ENCODE assay signal across 10 mouse cellular contexts in the genomic region with DNA sequence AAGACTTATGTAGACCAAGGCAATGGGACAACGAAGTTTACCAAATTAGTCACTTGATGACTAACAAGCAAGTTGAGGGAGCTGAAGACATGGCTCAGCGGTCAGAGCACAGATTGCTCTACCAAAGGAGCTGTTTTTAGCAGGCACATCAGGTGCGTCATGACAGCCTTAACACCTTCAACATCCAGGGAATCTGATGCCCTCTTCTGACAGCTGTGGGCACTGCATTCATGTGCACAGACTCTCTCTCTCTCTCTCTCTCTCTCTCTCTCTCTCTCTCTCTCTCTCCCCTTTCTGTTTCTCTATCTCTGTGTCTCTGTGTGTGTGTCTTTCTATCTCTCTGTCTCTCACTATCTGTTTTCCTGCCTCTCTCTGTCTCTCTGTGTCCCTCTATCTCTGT. TPM values are rescaled to one million over a fixed set of nuclear protein-coding genes. Genes with fewer than 3 reads are reported as not detected.
DNase-seq lines count a peak whose midpoint lies in the region; ATAC-seq and TF ChIP-seq lines count a peak whose summit lies in the region.
"Had no signal": no experiment of that assay in that cellular context is flagged by ENCODE, and none has a peak within 500 bp of the region (broad histone marks: within the 10 kb centered on the region; RNA-seq: fewer than 3 reads in every experiment).

No protein-coding gene starts in this region.

- no peak overlapping the region for H3K27ac ChIP-seq in stomach, postnatal 0 days (replicated peaks)
- no peak overlapping the region for H3K27ac ChIP-seq in hindbrain, embryonic 10.5 days
- H3K27ac ChIP-seq: embryonic facial prominence, embryonic 12.5 days; midbrain, embryonic 12.5 days had no signal

- H3K9ac ChIP-seq in stomach, postnatal 0 days (ENCODE audit: low read length): no peak overlapping the region
- H3K9ac ChIP-seq: embryonic facial prominence, embryonic 12.5 days; midbrain, embryonic 12.5 days had no signal

- TF ChIP-seq EP300 in stomach, postnatal 0 days (optimal IDR thresholded peaks at IDR 0.05): no peak

- peak; percentile 7 for DNase-seq in left cerebral cortex, postnatal 4 days
- DNase-seq in left cerebral cortex, postnatal 36 days (ENCODE audit: low spot score in 2 of 2): no peak
- DNase-seq in adrenal gland, adult 2 months: peak; percentile 68
- peak; percentile 51 for DNase-seq in kidney, postnatal 10 days
- peak; percentile 31 for DNase-seq in stomach, postnatal 0 days (ENCODE audit: low spot score)
- DNase-seq in hindbrain, embryonic 10.5 days (ENCODE audit: low spot score): no peak
- no peak for DNase-seq in frontal cortex, postnatal 14 days (ENCODE audit: low spot score in 2 of 2)

- no peaks in the 10 kb centered on the region for H3K27me3 ChIP-seq in stomach, postnatal 0 days (ENCODE audit: control insufficient read depth, insufficient read depth, low read length)
- no peaks in the 10 kb centered on the region for H3K27me3 ChIP-seq in hindbrain, embryonic 10.5 days (ENCODE audit: insufficient read depth, poor library complexity, severe bottlenecking)
- H3K27me3 ChIP-seq: embryonic facial prominence, embryonic 12.5 days had no signal

- H3K4me3 ChIP-seq in stomach, postnatal 0 days (ENCODE audit: low read depth, low read length): no peak overlapping the region
- no peak overlapping the region for H3K4me3 ChIP-seq in hindbrain, embryonic 10.5 days
- H3K4me3 ChIP-seq: embryonic facial prominence, embryonic 12.5 days; midbrain, embryonic 12.5 days had no signal

- intact Hi-C loops in left cerebral cortex, postnatal 4 days (cut with DNase I): no loop called here
- intact Hi-C loops in left cerebral cortex, postnatal 36 days (cut with DNase I): no loop called here

- no peaks in the 10 kb centered on the region for H3K9me3 ChIP-seq in stomach, postnatal 0 days (ENCODE audit: control insufficient read depth, low read length)
- no peaks in the 10 kb centered on the region for H3K9me3 ChIP-seq in hindbrain, embryonic 10.5 days
- H3K9me3 ChIP-seq: embryonic facial prominence, embryonic 12.5 days; midbrain, embryonic 12.5 days had no signal

- H3K4me1 ChIP-seq in stomach, postnatal 0 days (replicated peaks; ENCODE audit: control insufficient read depth, insufficient read depth): no peaks in the 10 kb centered on the region
- peaks cover 14% of the 10 kb centered on the region for H3K4me1 ChIP-seq in hindbrain, embryonic 10.5 days (replicated peaks)

- 62% methylated on average over 3 of the region's 3 CpGs for WGBS in stomach, postnatal 0 days
- WGBS in hindbrain, embryonic 10.5 days: 75% methylated on average over 3 of the region's 3 CpGs

- ATAC-seq in stomach, postnatal 0 days (ENCODE audit: low FRiP score, low TSS enrichment): no peak

- no peaks in the 10 kb centered on the region for H3K36me3 ChIP-seq in stomach, postnatal 0 days (ENCODE audit: control insufficient read depth, insufficient read depth, low read length)
- H3K36me3 ChIP-seq in hindbrain, embryonic 10.5 days: no peaks in the 10 kb centered on the region
- H3K36me3 ChIP-seq: embryonic facial prominence, embryonic 12.5 days; midbrain, embryonic 12.5 days had no signal

- TF ChIP-seq CTCF in stomach, postnatal 0 days (IDR thresholded peaks at IDR 0.05; ENCODE audit: low read depth): peak; percentile 64

- no peak overlapping the region for H3K4me2 ChIP-seq in stomach, postnatal 0 days (replicated peaks; ENCODE audit: low read depth)
- H3K4me2 ChIP-seq: embryonic facial prominence, embryonic 12.5 days; midbrain, embryonic 12.5 days had no signal

RNA-seq across cellular contexts. Expression of a gene that starts 16.7 kb away (rescaled TPM):
- total RNA-seq in left cerebral cortex, postnatal 4 days (2021): not detected
- total RNA-seq in left cerebral cortex, postnatal 36 days (2021): not detected
- not detected for total RNA-seq in adrenal gland, adult 2 months (2021)
- polyA plus RNA-seq in adrenal gland, adult 2 months (2012; rRNA removed): not detected in 2 replicates
- polyA plus RNA-seq in stomach, postnatal 0 days (2015; fragmentation: Nextera tagmentation; extraction: Ambion mirVana): not detected in 2 replicates
- not detected in 2 replicates for polyA plus RNA-seq in hindbrain, embryonic 10.5 days (2016; fragmentation: Nextera tagmentation; extraction: Ambion mirVana)
- polyA plus RNA-seq: embryonic facial prominence, embryonic 12.5 days; intestine, embryonic 14.5 days; midbrain, embryonic 12.5 days had no signal

RNA-seq across cellular contexts. Expression of a gene that starts 17.0 kb away (rescaled TPM):
- not detected for total RNA-seq in left cerebral cortex, postnatal 4 days (2021)
- not detected for total RNA-seq in left cerebral cortex, postnatal 36 days (2021)
- total RNA-seq in adrenal gland, adult 2 months (2021): not detected
- not detected in 2 replicates for polyA plus RNA-seq in adrenal gland, adult 2 months (2012; rRNA removed)
- polyA plus RNA-seq in stomach, postnatal 0 days (2015; fragmentation: Nextera tagmentation; extraction: Ambion mirVana): not detected in 2 replicates
- polyA plus RNA-seq in hindbrain, embryonic 10.5 days (2016; fragmentation: Nextera tagmentation; extraction: Ambion mirVana): not detected in 2 replicates
- polyA plus RNA-seq: embryonic facial prominence, embryonic 12.5 days; intestine, embryonic 14.5 days; midbrain, embryonic 12.5 days had no signal

RNA-seq across cellular contexts. Expression of a gene that starts 36.1 kb away (rescaled TPM):
- not detected for total RNA-seq in left cerebral cortex, postnatal 4 days (2021)
- total RNA-seq in left cerebral cortex, postnatal 36 days (2021): not detected
- under 1 TPM; 0.14 to 0.43 TPM for total RNA-seq in adrenal gland, adult 2 months (2021)
- polyA plus RNA-seq in adrenal gland, adult 2 months (2012; rRNA removed): 0.08 and 0.15 TPM in 2 replicates
- polyA plus RNA-seq in stomach, postnatal 0 days (2015; fragmentation: Nextera tagmentation; extraction: Ambion mirVana): 0.07 and 0.21 TPM in 2 replicates
- not detected in 2 replicates for polyA plus RNA-seq in hindbrain, embryonic 10.5 days (2016; fragmentation: Nextera tagmentation; extraction: Ambion mirVana)
- polyA plus RNA-seq: embryonic facial prominence, embryonic 12.5 days; midbrain, embryonic 12.5 days had no signal

RNA-seq across cellular contexts. Expression of a gene that starts 40.1 kb away (rescaled TPM):
- under 1 TPM; 0.26 to 0.58 TPM for total RNA-seq in left cerebral cortex, postnatal 4 days (2021)
- 1 to 10 TPM in 1 of 2 experiments, not detected in 1; 1.0 TPM for total RNA-seq in left cerebral cortex, postnatal 36 days (2021)
- 1 to 10 TPM; 1.8 to 4.6 TPM for total RNA-seq in adrenal gland, adult 2 months (2021)
- polyA plus RNA-seq in adrenal gland, adult 2 months (2012; rRNA removed): 0.66 and 0.73 TPM in 2 replicates
- 10.9 and 11.3 TPM in 2 replicates for polyA plus RNA-seq in stomach, postnatal 0 days (2015; fragmentation: Nextera tagmentation; extraction: Ambion mirVana)
- polyA plus RNA-seq in hindbrain, embryonic 10.5 days (2016; fragmentation: Nextera tagmentation; extraction: Ambion mirVana): not detected in 2 replicates

Comparison
In these comparisons a context has a peak if more than half of its experiments do, and no peak if none do; other contexts are left out.
1. DNase-seq: peak in left cerebral cortex, postnatal 4 days (single experiment), adrenal gland, adult 2 months (single experiment), kidney, postnatal 10 days (single experiment) and stomach, postnatal 0 days (single experiment); none in left cerebral cortex, postnatal 36 days (0 of 2), hindbrain, embryonic 10.5 days (single experiment) and frontal cortex, postnatal 14 days (0 of 2).